Mouse (Mus musculus) midbrain, embryonic 16.5 days (tissue): ENCODE measurements around the gene Vmn1r210. TPM values are rescaled to one million over a fixed set of nuclear protein-coding genes. Genes with fewer than 3 reads are reported as not detected.
"Not testable (repeated sequence)": the region's sequence is repeated elsewhere in the genome, so short reads cannot be mapped to it uniquely, and the experiment has no call there.

Source experiments
- ATAC-seq: fragments of 200-750 bp; cut with Nextera tagmentation; 2 replicates; pipeline ENCODE4 v1.8.0; 2017; ENCODE audit warnings: moderate TSS enrichment
- H3K27ac ChIP-seq: fragments of 300-500 bp; sonication (generic); 2 replicates; pipeline ENCODE4 v1.5.1; 2014; ENCODE audit warnings: mild to moderate bottlenecking, low read length, mixed read lengths
- H3K27me3 ChIP-seq: fragments of 300-500 bp; sonication (generic); 2 replicates; pipeline ENCODE4 v1.6.1; 2014; ENCODE audit warnings: low read depth, low read length, mixed read lengths; ENCODE audit not compliant: control insufficient read depth, insufficient read depth
- H3K36me3 ChIP-seq: fragments of 300-500 bp; sonication (generic); 2 replicates; pipeline ENCODE4 v1.6.1; 2014; ENCODE audit warnings: mild to moderate bottlenecking, low read length, moderate library complexity, mixed read lengths; ENCODE audit not compliant: control insufficient read depth, insufficient read depth
- H3K4me1 ChIP-seq: fragments of 300-500 bp; sonication (generic); 2 replicates; pipeline ENCODE4 v1.6.1; 2014; ENCODE audit warnings: mild to moderate bottlenecking, low read length, mixed read lengths; ENCODE audit not compliant: control insufficient read depth, insufficient read depth
- H3K4me2 ChIP-seq: fragments of 300-500 bp; sonication (generic); 2 replicates; pipeline ENCODE4 v1.6.1; 2014; ENCODE audit warnings: mild to moderate bottlenecking, low read length, mixed read lengths
- H3K4me3 ChIP-seq: fragments of 300-500 bp; sonication (generic); 2 replicates; pipeline ENCODE4 v1.5.1; 2014; ENCODE audit warnings: low read depth, mild to moderate bottlenecking, low read length, moderate library complexity, mixed read lengths
- H3K9ac ChIP-seq: fragments of 300-500 bp; sonication (generic); 2 replicates; pipeline ENCODE4 v1.6.1; 2014; ENCODE audit warnings: low read depth, low read length, mixed read lengths
- H3K9me3 ChIP-seq: fragments of 300-500 bp; sonication (generic); replicated peaks from 2 replicates; pipeline ENCODE4 v1.6.1; 2014; ENCODE audit warnings: mild to moderate bottlenecking, low read length, mixed read lengths; ENCODE audit not compliant: control insufficient read depth, poor library complexity, severe bottlenecking
- WGBS: fragments of 180-500 bp; shearing (Covaris S2); extraction: QIAGEN DNeasy Blood & Tissue Kit; methylation state at CpG from one replicate; pipeline ENCODE4 v1.1.7; 2014; 5-methylcytosine and 5-hydroxymethylcytosine counted together
- polyA plus RNA-seq: library from polyadenylated mRNA; unstranded; fragments of >200 nt; fragmentation: Nextera tagmentation; extraction: Ambion mirVana; gene quantifications from 2 replicates; pipeline ENCODE4 v1.2.1, GENCODE M21; 2015

The Vmn1r210 gene
- polyA plus RNA-seq, 1 experiment from 2014 or later, result not detected

GRCm38 (mm10) chr13:22788096-22788495 lies 43.1 kb downstream of the Vmn1r210 start:
- H3K9ac ChIP-seq, H3K9me3 ChIP-seq, H3K27ac ChIP-seq: not testable (repeated sequence)

GRCm38 (mm10) chr13:22784159-22784558 lies 47.0 kb downstream of the Vmn1r210 start:
- H3K27me3 ChIP-seq, H3K9ac ChIP-seq, H3K4me2 ChIP-seq, ATAC-seq, H3K27ac ChIP-seq, H3K4me3 ChIP-seq, H3K9me3 ChIP-seq, H3K4me1 ChIP-seq, H3K36me3 ChIP-seq: not testable (repeated sequence)

More at GRCm38 (mm10) chr13:22788096-22788495, 43.1 kb downstream of the Vmn1r210 start:
- H3K4me3 ChIP-seq, H3K4me2 ChIP-seq, ATAC-seq, H3K27me3 ChIP-seq, H3K4me1 ChIP-seq, H3K36me3 ChIP-seq: not testable (repeated sequence)
- 74% methylated on average over 3 of the region's 3 CpGs for WGBS

- not testable (repeated sequence) for H3K36me3 ChIP-seq, H3K9me3 ChIP-seq, H3K27me3 ChIP-seq, H3K27ac ChIP-seq, H3K4me2 ChIP-seq, ATAC-seq, H3K9ac ChIP-seq, H3K4me1 ChIP-seq, H3K4me3 ChIP-seq
- no CpG with 5 or more reads among the region's 7 CpGs for WGBS
These were observed 53.8 kb downstream of the Vmn1r210 start, which contains the start of gene Vmn1r208 for GRCm38 (mm10) chr13:22777300-22777699. Vmn1r208 (minus strand) TSS chr13:22777400.

Other genes starting within 250 kb of the Vmn1r210 start
- gene Vmn1r205, start 238.3 kb downstream of the Vmn1r210 start, polyA plus RNA-seq, result not detected in 2 replicates
- gene Vmn1r206, start 207.1 kb downstream of the Vmn1r210 start, polyA plus RNA-seq, result not detected in 2 replicates
- not detected in 2 replicates for gene Vmn1r207-ps, start 101.7 kb downstream of the Vmn1r210 start, polyA plus RNA-seq
- gene Vmn1r208, start 53.9 kb downstream of the Vmn1r210 start, polyA plus RNA-seq, result not detected in 2 replicates
- not detected in 2 replicates for gene Vmn1r209, start 21.7 kb downstream of the Vmn1r210 start, polyA plus RNA-seq
- not detected in 2 replicates for gene Vmn1r211, start 26.2 kb upstream of the Vmn1r210 start, polyA plus RNA-seq
- gene Vmn1r212, start 52.9 kb upstream of the Vmn1r210 start, polyA plus RNA-seq, result not detected in 2 replicates
- not detected in 2 replicates for gene Vmn1r213, start 176.3 kb upstream of the Vmn1r210 start, polyA plus RNA-seq
- gene Vmn1r214, start 199.1 kb upstream of the Vmn1r210 start, polyA plus RNA-seq, result not detected in 2 replicates
- gene Vmn1r215, start 236.7 kb upstream of the Vmn1r210 start, polyA plus RNA-seq, result not detected in 2 replicates